Mouse (Mus musculus) monocyte, adult 2 months (primary cell): ENCODE measurements at regions not wholly inside any gene's neighbourhood (a gene's known extent, or its start where the extent isn't known, plus 50 kb on each side); places are given as distances from the start of the nearest gene placed in this dataset.

Experiments used
- DNase-seq, 2 experiments: peaks; one replicate each; pipeline ENCODE4 v3.0.0; 2022; ENCODE audit warnings: low spot score in 2 of 2, low read depth in 1 of 2

GRCm38 (mm10) chr14:102477162-102477561 lies 505.3 kb downstream of the Kctd12 start:
- no peak for DNase-seq

- no peak for DNase-seq
Measured at GRCm38 (mm10) chr14:102469326-102469725, 513.1 kb downstream of the Kctd12 start.

GRCm38 (mm10) chr14:102461001-102461400 lies 521.4 kb downstream of the Kctd12 start:
- DNase-seq, result no peak

- no peak for DNase-seq
Measured at GRCm38 (mm10) chr14:102439738-102440137, 542.7 kb downstream of the Kctd12 start.

- DNase-seq, result no peak
Measured at GRCm38 (mm10) chr14:102403397-102404115, 578.9 kb downstream of the Kctd12 start.

GRCm38 (mm10) chr14:102402061-102402689 lies 580.3 kb downstream of the Kctd12 start:
- no peak for DNase-seq

GRCm38 (mm10) chr14:102396036-102396734 lies 586.3 kb downstream of the Kctd12 start:
- DNase-seq, result no peak

- no peak for DNase-seq
Measured at GRCm38 (mm10) chr14:102392351-102392750, 590.1 kb downstream of the Kctd12 start.

GRCm38 (mm10) chr14:102372994-102373567 lies 609.4 kb downstream of the Kctd12 start:
- no peak for DNase-seq

- DNase-seq, result no peak
Measured at GRCm38 (mm10) chr14:102361589-102361988, 620.8 kb downstream of the Kctd12 start.

GRCm38 (mm10) chr14:102329409-102329808 lies 599.7 kb downstream of the Lmo7 start:
- DNase-seq, result no peak

- DNase-seq, result no peak
Measured at GRCm38 (mm10) chr14:102306332-102306731, 576.6 kb downstream of the Lmo7 start.

- DNase-seq, result no peak
Measured at GRCm38 (mm10) chr14:102302826-102303225, 573.1 kb downstream of the Lmo7 start.

- no peak for DNase-seq
Measured at GRCm38 (mm10) chr14:102300251-102300650, 570.5 kb downstream of the Lmo7 start.

- DNase-seq, result no peak
Measured at GRCm38 (mm10) chr14:102291361-102291760, 561.6 kb downstream of the Lmo7 start.

- no peak for DNase-seq
Measured at GRCm38 (mm10) chr14:102250076-102250475, 520.3 kb downstream of the Lmo7 start.

GRCm38 (mm10) chr14:102248581-102248980 lies 518.8 kb downstream of the Lmo7 start:
- no peak for DNase-seq

GRCm38 (mm10) chr14:102248023-102248422 lies 518.3 kb downstream of the Lmo7 start:
- DNase-seq, result no peak

GRCm38 (mm10) chr14:102243806-102244536 lies 514.2 kb downstream of the Lmo7 start:
- no peak for DNase-seq

GRCm38 (mm10) chr14:102216581-102217368 lies 487.0 kb downstream of the Lmo7 start:
- no peak for DNase-seq
